Mouse (Mus musculus) stomach, embryonic 16.5 days (tissue): ENCODE results near the gene Ano1. TPM values are rescaled to one million over a fixed set of nuclear protein-coding genes. Genes with fewer than 3 reads are reported as not detected.

Experiments
- ATAC-seq: fragments of 200-750 bp; cut with Nextera tagmentation; 2 replicates; pipeline ENCODE4 v1.8.0; 2017; ENCODE audit warnings: moderate number of reproducible peaks, moderate TSS enrichment; ENCODE audit not compliant: insufficient read depth, low FRiP score
- H3K27ac ChIP-seq: fragments of 300-500 bp; sonication (generic); 2 replicates; pipeline ENCODE4 v1.5.1; 2014; ENCODE audit warnings: low read length
- H3K27me3 ChIP-seq: fragments of 300-500 bp; sonication (generic); 2 replicates; pipeline ENCODE4 v1.6.1; 2014; ENCODE audit warnings: low read length, control low read depth, mixed read lengths; ENCODE audit not compliant: control insufficient read depth, insufficient read depth
- H3K36me3 ChIP-seq: fragments of 300-500 bp; sonication (generic); 2 replicates; pipeline ENCODE4 v1.6.1; 2014; ENCODE audit warnings: low read length; ENCODE audit not compliant: control insufficient read depth, insufficient read depth
- H3K4me1 ChIP-seq: fragments of 300-500 bp; sonication (generic); 2 replicates; pipeline ENCODE4 v1.6.1; 2014; ENCODE audit warnings: low read length, control low read depth, mixed read lengths; ENCODE audit not compliant: control insufficient read depth, insufficient read depth
- H3K4me2 ChIP-seq: fragments of 300-500 bp; sonication (generic); 2 replicates; pipeline ENCODE4 v1.6.1; 2014; ENCODE audit warnings: low read depth, low read length, mixed read lengths
- H3K4me3 ChIP-seq: fragments of 300-500 bp; sonication (generic); replicated peaks from 2 replicates; pipeline ENCODE4 v1.5.1; 2014; ENCODE audit warnings: mild to moderate bottlenecking, low read length
- H3K9ac ChIP-seq: fragments of 300-500 bp; sonication (generic); 2 replicates; pipeline ENCODE4 v1.6.1; 2014; ENCODE audit warnings: low read length
- H3K9me3 ChIP-seq: fragments of 300-500 bp; sonication (generic); replicated peaks from 2 replicates; pipeline ENCODE4 v1.6.1; 2016; ENCODE audit warnings: low read length, control low read depth; ENCODE audit not compliant: control insufficient read depth
- WGBS: fragments of 180-500 bp; shearing (Covaris S2); extraction: QIAGEN DNeasy Blood & Tissue Kit; methylation state at CpG from one replicate; pipeline ENCODE4 v1.1.7; 2014; 5-methylcytosine and 5-hydroxymethylcytosine counted together
- polyA plus RNA-seq: library from polyadenylated mRNA; unstranded; fragments of >200 nt; fragmentation: Nextera tagmentation; extraction: Ambion mirVana; gene quantifications from 2 replicates; pipeline ENCODE4 v1.2.1, GENCODE M21; 2015

Gene Ano1
- polyA plus RNA-seq, 1 experiment from 2014 or later, result 60.9 TPM

DNA sequence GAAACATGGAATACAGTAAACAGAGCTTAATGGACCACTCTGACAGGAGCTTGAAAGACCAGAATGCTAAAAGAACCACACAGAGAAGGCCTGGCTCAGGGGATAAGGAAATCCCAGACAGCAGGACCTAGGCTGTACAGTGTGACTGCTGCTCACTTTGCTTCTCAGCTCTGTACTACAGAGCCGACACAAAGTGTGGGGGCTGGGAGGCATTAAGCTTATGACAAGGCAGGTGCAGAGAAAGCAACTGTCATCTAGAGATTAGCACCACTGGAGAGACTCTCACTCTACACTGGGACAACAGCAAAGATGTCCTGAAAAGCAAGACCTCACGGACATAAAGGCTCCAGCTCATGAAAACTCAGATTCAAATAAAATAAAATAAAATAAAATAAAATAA is 212.6 kb downstream of the Ano1 start:
- Histone ChIP-seq H3K9ac (no peak overlapping the region), H3K27me3 (no peaks in the 10 kb centered on the region), H3K9me3 (no peaks in the 10 kb centered on the region), H3K4me2 (no peak overlapping the region), H3K27ac (no peak overlapping the region), H3K36me3 (no peaks in the 10 kb centered on the region), H3K4me1 (no peaks in the 10 kb centered on the region), H3K4me3 (no peak overlapping the region)
- ATAC-seq, result no peak
- whole genome bisulfite sequencing, result 69% methylated on average over 2 of the region's 2 CpGs

Other genes starting within 250 kb of the Ano1 start
- gene Ppfia1, start 198.2 kb downstream of the Ano1 start, polyA plus RNA-seq, result 17.9 and 19.2 TPM in 2 replicates
- 10.8 and 10.9 TPM in 2 replicates for gene Fadd, start 169.5 kb downstream of the Ano1 start, polyA plus RNA-seq
- gene Fgf3, start 86.1 kb upstream of the Ano1 start, polyA plus RNA-seq, result not detected in 2 replicates
- gene Fgf4, start 95.4 kb upstream of the Ano1 start, polyA plus RNA-seq, result 0.08 TPM in 1 of 2 replicates, not detected in the other
- not detected in 2 replicates for gene Fgf15, start 144.6 kb upstream of the Ano1 start, polyA plus RNA-seq
- gene LTO1, start 163.1 kb upstream of the Ano1 start, polyA plus RNA-seq, result 27.9 and 28.6 TPM in 2 replicates
- 59.0 and 65.4 TPM in 2 replicates for gene Ccnd1, start 188.0 kb upstream of the Ano1 start, polyA plus RNA-seq